Mouse (Mus musculus) forebrain, embryonic 16.5 days (tissue): Measurements from ENCODE around the gene Kif13a. TPM values are rescaled to one million over a fixed set of nuclear protein-coding genes. Genes with fewer than 3 reads are reported as not detected.

Experiments used
- ATAC-seq: fragments of 200-750 bp; cut with Nextera tagmentation; 2 replicates; pipeline ENCODE4 v1.8.0; 2017; ENCODE audit warnings: mild to moderate bottlenecking, moderate library complexity
- H3K27ac ChIP-seq: fragments of 300-500 bp; sonication (generic); 2 replicates; pipeline ENCODE4 v1.5.1; 2014; ENCODE audit warnings: low read length, control low read depth
- H3K27me3 ChIP-seq: fragments of 300-500 bp; sonication (generic); replicated peaks from 2 replicates; pipeline ENCODE4 v1.6.1; 2014; ENCODE audit warnings: low read length; ENCODE audit not compliant: control insufficient read depth, insufficient read depth
- H3K36me3 ChIP-seq: fragments of 300-500 bp; sonication (generic); 2 replicates; pipeline ENCODE4 v1.6.1; 2014; ENCODE audit not compliant: control insufficient read depth, insufficient read depth
- H3K4me1 ChIP-seq: fragments of 300-500 bp; sonication (generic); replicated peaks from 2 replicates; pipeline ENCODE4 v1.6.1; 2014; ENCODE audit warnings: low read length; ENCODE audit not compliant: control insufficient read depth, insufficient read depth
- H3K4me2 ChIP-seq: fragments of 300-500 bp; sonication (generic); 2 replicates; pipeline ENCODE4 v1.6.1; 2014; ENCODE audit warnings: mild to moderate bottlenecking, low read length, control low read depth
- H3K4me3 ChIP-seq: fragments of 300-500 bp; sonication (generic); replicated peaks from 2 replicates; pipeline ENCODE4 v1.5.1; 2014; ENCODE audit warnings: mild to moderate bottlenecking, low read length, control low read depth
- H3K9ac ChIP-seq: fragments of 300-500 bp; sonication (generic); replicated peaks from 2 replicates; pipeline ENCODE4 v1.6.1; 2014; ENCODE audit warnings: low read depth, low read length, control low read depth
- H3K9me3 ChIP-seq: fragments of 300-500 bp; sonication (generic); 2 replicates; pipeline ENCODE4 v1.6.1; 2016; ENCODE audit warnings: low read length; ENCODE audit not compliant: control insufficient read depth
- WGBS: fragments of 180-500 bp; shearing (Covaris S2); extraction: QIAGEN DNeasy Blood & Tissue Kit; methylation state at CpG from one replicate; pipeline ENCODE4 v1.1.7; 2014; 5-methylcytosine and 5-hydroxymethylcytosine counted together
- polyA plus RNA-seq: library from polyadenylated mRNA; unstranded; fragments of >200 nt; fragmentation: Nextera tagmentation; extraction: Ambion mirVana; gene quantifications from 2 replicates; pipeline ENCODE4 v1.2.1, GENCODE M21; 2015

Gene Kif13a
- polyA plus RNA-seq, 1 experiment from 2014 or later: 5.3 TPM

- ATAC-seq: no peak
- Histone ChIP-seq H3K36me3 (peaks cover 4% of the 10 kb centered on the region; the same call in 1 of the 2 replicates), H3K4me3 (no peak overlapping the region), H3K4me1 (no peaks in the 10 kb centered on the region), H3K4me2 (no peak overlapping the region), H3K9ac (no peak overlapping the region), H3K27me3 (no peaks in the 10 kb centered on the region), H3K27ac (no peak overlapping the region), H3K9me3 (no peaks in the 10 kb centered on the region)
- WGBS: 97% methylated on average over 13 of the region's 13 CpGs
Measured at GRCm38 (mm10) chr13:46772581-46772980, 157.1 kb downstream of the Kif13a start.

DNA sequence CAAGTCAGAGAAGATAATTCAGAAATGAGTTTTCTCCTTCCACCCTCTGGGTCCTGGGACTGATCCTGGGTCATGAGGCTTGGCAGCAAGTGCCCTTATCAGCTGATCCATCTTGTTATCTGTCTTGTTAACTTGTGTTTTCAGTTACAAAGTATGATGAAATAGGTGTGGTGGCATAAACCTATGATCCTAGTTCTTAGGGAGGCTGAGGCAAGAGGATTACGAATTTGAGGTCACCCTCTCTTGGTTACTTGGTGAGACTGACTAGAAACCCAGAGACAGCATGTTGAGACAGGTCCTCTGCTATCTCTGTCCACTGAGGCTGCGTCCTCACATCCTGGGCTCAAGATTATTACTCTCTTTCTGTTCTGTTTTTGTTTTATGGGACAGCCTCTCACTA, 164.3 kb downstream of the Kif13a start:
- Histone ChIP-seq H3K4me1 (no peaks in the 10 kb centered on the region), H3K27me3 (no peaks in the 10 kb centered on the region), H3K27ac (no peak overlapping the region), H3K9ac (no peak overlapping the region), H3K4me3 (no peak overlapping the region), H3K9me3 (no peaks in the 10 kb centered on the region), H3K4me2 (no peak overlapping the region), H3K36me3 (no peaks in the 10 kb centered on the region; the same call in 1 of the 2 replicates)
- WGBS: 98% methylated on average over 2 of the region's 2 CpGs
- no peak for ATAC-seq

GRCm38 (mm10) chr13:46763210-46763609, 166.5 kb downstream of the Kif13a start:
- no peaks in the 10 kb centered on the region; the same call in 1 of the 2 replicates for H3K36me3 ChIP-seq
- H3K27me3 ChIP-seq: no peaks in the 10 kb centered on the region
- H3K9me3 ChIP-seq: no peaks in the 10 kb centered on the region
- H3K4me1 ChIP-seq: no peaks in the 10 kb centered on the region
- whole genome bisulfite sequencing: 98% methylated on average over 9 of the region's 9 CpGs
- no peak overlapping the region for H3K4me2 ChIP-seq
- no peak overlapping the region for H3K9ac ChIP-seq
- no peak overlapping the region for H3K4me3 ChIP-seq
- no peak for ATAC-seq
- H3K27ac ChIP-seq: no peak overlapping the region

DNA sequence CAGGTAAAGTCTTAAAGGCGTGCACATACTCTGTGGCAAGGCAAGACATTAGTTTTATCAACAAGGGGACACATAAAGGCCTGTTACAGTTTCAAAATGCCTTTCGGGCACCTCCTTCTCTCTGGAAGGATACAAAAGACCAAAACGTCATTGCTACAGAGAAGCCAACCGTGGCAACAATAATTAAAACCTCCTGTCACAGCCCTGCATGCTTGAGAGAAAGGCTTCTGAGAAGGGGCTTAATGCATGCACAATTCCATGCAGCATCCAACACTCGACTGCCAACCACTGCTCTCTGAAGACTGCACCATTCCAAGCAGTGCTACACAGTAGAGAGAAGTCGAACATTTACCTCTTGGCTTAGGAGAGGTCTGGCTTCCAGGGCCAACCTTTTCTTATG, 168.7 kb downstream of the Kif13a start:
- no peak for ATAC-seq
- Histone ChIP-seq H3K9me3 (no peaks in the 10 kb centered on the region), H3K36me3 (no peaks in the 10 kb centered on the region; the same call in 1 of the 2 replicates), H3K9ac (no peak overlapping the region), H3K4me1 (no peaks in the 10 kb centered on the region), H3K4me3 (no peak overlapping the region), H3K27me3 (no peaks in the 10 kb centered on the region), H3K4me2 (no peak overlapping the region), H3K27ac (no peak overlapping the region)
- WGBS: 65% methylated on average over 6 of the region's 6 CpGs

- no peak for ATAC-seq
- no peak overlapping the region for H3K27ac ChIP-seq
- 58% methylated on average over 8 of the region's 8 CpGs for WGBS
Measured at GRCm38 (mm10) chr13:46759281-46759809, 170.3 kb downstream of the Kif13a start.

DNA sequence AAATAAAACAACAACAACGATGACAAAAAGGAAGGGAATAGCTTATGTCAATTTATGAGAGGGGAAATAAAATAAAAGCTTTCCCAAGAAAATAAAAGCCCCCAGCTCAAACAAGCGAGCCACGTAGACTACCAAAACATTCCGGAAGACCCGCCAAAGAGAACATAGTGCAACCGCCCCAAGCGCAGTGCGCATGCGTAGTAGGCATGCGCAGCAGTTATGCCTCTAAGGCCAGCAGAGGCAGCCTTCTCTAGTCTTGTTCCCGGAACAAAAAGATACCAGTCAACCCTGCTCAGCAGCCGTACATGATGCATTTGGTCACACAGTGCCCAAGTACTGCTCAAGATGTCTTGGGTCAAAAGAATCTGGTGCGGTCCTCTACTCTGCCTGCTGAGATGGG, 171.0 kb downstream of the Kif13a start:
- no peak overlapping the region for H3K4me2 ChIP-seq
- ATAC-seq: no peak

More at GRCm38 (mm10) chr13:46759281-46759809, 170.3 kb downstream of the Kif13a start:
- Histone ChIP-seq H3K4me2 (no peak overlapping the region), H3K4me1 (no peaks in the 10 kb centered on the region), H3K36me3 (no peaks in the 10 kb centered on the region; the same call in 1 of the 2 replicates), H3K27me3 (no peaks in the 10 kb centered on the region), H3K9me3 (no peaks in the 10 kb centered on the region), H3K4me3 (no peak overlapping the region), H3K9ac (no peak overlapping the region)

DNA sequence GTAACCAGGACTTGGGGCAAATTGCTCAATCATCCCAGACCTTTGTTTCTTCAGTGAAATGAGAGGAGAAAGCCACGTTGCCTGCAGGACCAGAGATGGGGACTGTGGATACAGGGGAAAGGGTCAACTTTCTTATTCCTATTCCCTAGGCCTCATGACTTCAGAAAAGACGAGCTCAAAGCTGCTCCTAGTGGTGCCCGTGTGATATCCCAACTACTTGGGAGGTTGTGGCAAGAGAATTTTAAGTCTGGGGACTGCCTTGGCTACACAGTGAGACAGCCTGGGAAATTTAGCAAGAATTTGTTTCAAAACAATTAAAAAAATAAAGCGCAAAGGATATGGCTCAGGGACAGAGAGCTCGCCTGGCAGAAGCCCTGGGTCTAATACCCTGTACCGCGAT, 171.7 kb downstream of the Kif13a start:
- no peaks in the 10 kb centered on the region for H3K36me3 ChIP-seq
- no peak overlapping the region for H3K9ac ChIP-seq
- H3K27ac ChIP-seq: no peak overlapping the region
- no peaks in the 10 kb centered on the region for H3K27me3 ChIP-seq
- no peak overlapping the region for H3K4me3 ChIP-seq
- ATAC-seq: no peak
- H3K9me3 ChIP-seq: no peaks in the 10 kb centered on the region
- no peak overlapping the region for H3K4me2 ChIP-seq
- H3K4me1 ChIP-seq: no peaks in the 10 kb centered on the region
- 91% methylated on average over 7 of the region's 7 CpGs for WGBS

More for the DNA sequence above, 171.0 kb downstream of the Kif13a start:
- 96% methylated on average over 13 of the region's 13 CpGs for WGBS
- H3K9me3 ChIP-seq: no peaks in the 10 kb centered on the region
- no peaks in the 10 kb centered on the region for H3K4me1 ChIP-seq
- no peaks in the 10 kb centered on the region for H3K27me3 ChIP-seq
- H3K4me3 ChIP-seq: no peak overlapping the region
- no peaks in the 10 kb centered on the region for H3K36me3 ChIP-seq
- no peak overlapping the region for H3K27ac ChIP-seq
- no peak overlapping the region for H3K9ac ChIP-seq

- no peak for ATAC-seq
- no peak overlapping the region for H3K4me2 ChIP-seq
- no peak overlapping the region for H3K27ac ChIP-seq
- 90% methylated on average over 5 of the region's 5 CpGs for WGBS
- no peak overlapping the region for H3K9ac ChIP-seq
- H3K4me1 ChIP-seq: no peaks in the 10 kb centered on the region
- no peaks in the 10 kb centered on the region for H3K27me3 ChIP-seq
- H3K9me3 ChIP-seq: no peaks in the 10 kb centered on the region
- no peak overlapping the region for H3K4me3 ChIP-seq
- H3K36me3 ChIP-seq: no peaks in the 10 kb centered on the region
Measured at GRCm38 (mm10) chr13:46753294-46753693, 176.4 kb downstream of the Kif13a start.

DNA sequence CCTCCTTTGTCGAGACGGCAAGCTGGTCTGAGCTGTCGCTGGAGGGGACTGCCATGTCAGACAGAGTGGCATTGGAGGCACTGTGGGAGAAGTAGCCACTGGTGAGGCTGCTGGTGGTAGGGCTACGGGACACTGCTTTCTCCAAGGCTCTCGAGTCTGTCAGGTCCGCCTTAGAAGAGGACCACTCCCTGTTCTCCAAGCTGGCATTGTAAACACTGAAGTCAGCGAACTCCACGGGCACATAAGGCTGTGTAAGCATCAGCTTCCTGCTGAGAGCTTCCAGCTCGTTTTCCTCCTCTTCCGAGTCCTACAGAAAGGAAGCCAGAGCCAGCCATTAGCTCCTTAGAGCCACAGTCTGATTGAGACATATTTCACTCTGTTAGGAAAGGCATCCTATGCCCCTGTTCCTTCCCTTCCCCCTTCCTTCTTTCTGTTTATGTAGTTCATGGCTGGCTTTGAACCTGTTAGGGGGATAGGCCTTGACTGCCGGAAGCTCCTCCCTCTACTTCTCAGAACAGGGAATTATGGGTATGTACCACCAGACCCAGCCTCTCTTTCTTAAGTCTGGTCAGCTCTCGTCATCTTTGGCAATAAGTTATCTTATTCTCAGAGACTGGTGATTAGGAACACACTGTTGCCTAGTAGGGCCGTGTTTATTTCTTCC, 177.0 kb downstream of the Kif13a start:
- H3K4me1 ChIP-seq: no peaks in the 10 kb centered on the region
- 79% methylated on average over 13 of the region's 13 CpGs for WGBS
- no peak overlapping the region for H3K4me3 ChIP-seq
- H3K9ac ChIP-seq: no peak overlapping the region
- ATAC-seq: no peak
- H3K36me3 ChIP-seq: no peaks in the 10 kb centered on the region
- H3K9me3 ChIP-seq: no peaks in the 10 kb centered on the region
- H3K27ac ChIP-seq: no peak overlapping the region
- H3K27me3 ChIP-seq: no peaks in the 10 kb centered on the region
- no peak overlapping the region for H3K4me2 ChIP-seq
